Mouse (Mus musculus): ENCODE measurements around the gene Tarsl2.
A peak's percentile ranks its signal among the peaks of the same experiment; 100 is the strongest.

The Tarsl2 gene

DNA sequence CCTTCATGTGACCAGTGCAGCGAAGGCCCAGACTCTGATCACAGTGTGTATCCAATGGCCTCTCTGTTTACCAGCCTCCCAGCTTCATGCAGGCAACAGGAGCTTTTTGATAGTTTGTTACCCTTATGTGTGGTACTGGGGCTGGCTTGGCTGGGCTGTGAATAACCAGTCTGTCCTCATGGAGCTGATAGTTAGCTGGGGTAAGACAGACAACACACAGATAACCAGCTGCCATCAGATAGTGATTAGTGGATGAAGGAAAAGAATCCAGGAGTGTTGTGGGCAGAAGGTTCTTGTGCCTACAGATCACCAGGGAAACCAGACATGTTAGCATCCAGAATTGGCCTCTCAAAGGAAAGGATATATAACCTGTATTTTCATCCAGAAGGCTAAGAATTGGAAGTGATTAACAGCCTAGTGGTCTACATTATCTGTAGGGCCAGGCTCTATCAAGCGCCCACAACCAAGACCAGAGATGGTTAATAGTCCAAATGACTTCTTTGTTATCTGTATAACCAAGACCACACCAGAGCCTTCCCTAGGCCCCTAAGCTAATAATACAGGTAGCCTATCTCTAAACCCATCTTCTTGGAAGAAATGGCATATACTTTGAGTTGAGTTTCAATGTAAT, 12.9 kb downstream of the Tarsl2 start:
- DNase-seq: no peak

DNA sequence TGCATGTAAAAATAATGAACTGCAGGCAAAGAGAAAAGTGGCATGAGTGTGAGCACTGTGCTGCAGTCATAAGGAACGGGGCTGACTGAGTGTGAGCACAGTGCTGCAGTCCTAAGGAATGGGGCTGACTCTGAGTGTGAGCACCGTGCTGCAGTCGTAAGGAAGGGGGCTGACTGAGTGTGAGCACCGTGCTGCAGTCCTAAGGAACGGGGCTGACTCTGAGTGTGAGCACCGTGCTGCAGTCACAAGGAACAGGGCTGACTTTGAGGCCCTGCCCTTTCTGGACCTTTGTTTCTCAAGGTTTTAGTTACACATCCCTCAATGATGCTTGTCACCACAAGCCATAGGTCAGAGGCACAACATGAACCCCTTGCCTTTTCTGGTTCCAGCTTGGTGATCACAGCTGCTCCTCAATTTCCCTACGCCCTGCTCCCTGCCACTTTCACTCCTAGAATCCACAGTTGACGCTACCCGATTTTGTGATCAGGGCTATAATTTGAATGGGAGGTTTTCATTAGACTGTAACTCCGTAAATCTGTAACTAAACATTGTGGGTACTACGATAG, 18.6 kb downstream of the Tarsl2 start:
- no peak for DNase-seq

GRCm38 (mm10) chr7:65663886-65664285, 19.2 kb downstream of the Tarsl2 start:
- no peak for DNase-seq

GRCm38 (mm10) chr7:65667491-65667890, 22.8 kb downstream of the Tarsl2 start:
- DNase-seq: no peak

DNA sequence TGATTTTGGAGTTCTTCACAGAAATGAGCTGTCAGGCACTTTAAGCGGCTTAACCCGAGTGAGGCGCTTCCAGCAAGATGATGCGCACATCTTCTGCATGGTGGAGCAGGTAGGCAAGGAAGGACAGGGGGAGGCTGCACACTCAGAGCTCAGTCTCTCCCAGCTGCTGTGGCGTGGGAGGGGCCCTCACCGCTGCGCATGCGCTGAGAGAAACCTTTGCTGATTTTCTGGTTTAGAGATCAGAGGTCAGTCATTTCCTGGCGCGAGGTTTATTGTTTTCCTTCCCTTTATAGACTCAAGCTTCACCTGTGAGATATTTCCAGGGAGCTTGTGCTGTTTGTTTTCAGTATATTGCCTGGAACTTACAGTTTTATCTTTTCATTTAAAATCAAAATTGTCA, 33.4 kb downstream of the Tarsl2 start:
- DNase-seq: no peak

DNA sequence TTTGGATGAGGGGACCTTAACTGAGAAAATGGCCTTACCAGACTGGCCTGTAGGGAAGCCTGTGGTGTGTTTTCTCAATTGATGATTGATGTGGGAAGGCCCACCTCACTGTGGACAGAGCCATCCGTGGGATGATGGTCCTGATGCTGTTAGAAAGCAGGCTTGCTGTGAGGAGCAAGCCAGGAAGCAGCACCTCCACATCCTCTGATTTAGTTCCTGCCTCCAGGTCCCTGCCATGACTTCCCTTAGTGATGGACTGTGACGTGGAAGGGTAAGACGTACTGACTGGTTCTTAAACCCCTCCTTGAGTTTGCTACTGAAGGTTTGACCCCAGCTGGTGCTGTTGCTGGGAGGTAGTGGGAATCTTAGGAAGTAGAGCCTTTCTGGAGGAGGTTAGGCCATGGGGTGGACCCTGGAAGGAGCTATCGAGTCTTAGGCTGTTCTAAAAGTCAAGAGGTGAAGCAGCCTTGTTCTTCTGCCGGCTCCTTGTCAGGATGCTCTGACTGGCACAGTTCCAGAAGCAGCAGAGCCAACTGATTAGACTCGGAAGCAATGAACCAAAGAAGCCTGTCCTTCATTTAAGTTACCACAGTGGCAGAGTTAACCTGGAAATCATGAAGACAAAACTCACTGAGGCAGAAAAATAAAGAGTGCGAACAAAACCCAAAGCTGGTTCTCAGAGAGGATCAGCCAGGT, 34.4 kb downstream of the Tarsl2 start:
- DNase-seq: no peak

- no peak for DNase-seq
Measured at GRCm38 (mm10) chr7:65681166-65681565, 36.5 kb downstream of the Tarsl2 start.

DNA sequence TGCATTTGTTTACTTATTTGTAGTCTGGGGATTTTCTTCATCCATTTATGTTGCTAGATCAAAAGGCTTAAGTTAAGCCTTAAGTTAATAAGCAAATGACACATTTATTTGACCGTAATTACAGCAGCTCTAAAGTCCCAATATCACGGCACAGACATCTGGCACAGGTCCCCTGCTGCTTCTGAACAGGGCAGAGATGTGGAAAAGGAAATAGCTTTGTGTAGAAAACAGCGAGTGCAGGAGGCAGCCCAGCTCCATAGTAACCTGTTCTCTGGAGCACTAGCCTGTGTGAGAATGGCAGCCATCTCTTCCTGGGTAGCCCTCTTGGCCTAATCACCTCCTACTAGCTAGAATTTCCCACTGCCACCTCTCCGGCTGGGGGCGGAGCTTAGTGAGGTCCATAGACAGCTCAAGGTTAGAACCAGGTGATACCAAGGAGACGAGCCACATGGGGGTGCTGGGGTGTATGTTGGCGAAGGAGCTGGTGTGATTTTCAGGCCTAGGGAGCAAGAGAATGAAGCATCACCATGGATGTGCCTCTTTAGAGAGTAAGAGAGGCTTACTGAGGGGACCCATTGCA, 39.6 kb downstream of the Tarsl2 start:
- DNase-seq: no peak

- no peak for DNase-seq
Measured at GRCm38 (mm10) chr7:65686664-65687063, 42.0 kb downstream of the Tarsl2 start.

GRCm38 (mm10) chr7:65690869-65691268, 46.2 kb downstream of the Tarsl2 start, which contains the start of gene Tm2d3:
TSS of gene Tm2d3 (plus strand) at chr7:65691169.
- DNase-seq: no peak

- DNase-seq: no peak
Measured at GRCm38 (mm10) chr7:65691929-65692605, 47.4 kb downstream of the Tarsl2 start.

GRCm38 (mm10) chr7:65692883-65693282, 48.2 kb downstream of the Tarsl2 start:
- DNase-seq: peak in 1 of 2 experiments; percentile 12

DNA sequence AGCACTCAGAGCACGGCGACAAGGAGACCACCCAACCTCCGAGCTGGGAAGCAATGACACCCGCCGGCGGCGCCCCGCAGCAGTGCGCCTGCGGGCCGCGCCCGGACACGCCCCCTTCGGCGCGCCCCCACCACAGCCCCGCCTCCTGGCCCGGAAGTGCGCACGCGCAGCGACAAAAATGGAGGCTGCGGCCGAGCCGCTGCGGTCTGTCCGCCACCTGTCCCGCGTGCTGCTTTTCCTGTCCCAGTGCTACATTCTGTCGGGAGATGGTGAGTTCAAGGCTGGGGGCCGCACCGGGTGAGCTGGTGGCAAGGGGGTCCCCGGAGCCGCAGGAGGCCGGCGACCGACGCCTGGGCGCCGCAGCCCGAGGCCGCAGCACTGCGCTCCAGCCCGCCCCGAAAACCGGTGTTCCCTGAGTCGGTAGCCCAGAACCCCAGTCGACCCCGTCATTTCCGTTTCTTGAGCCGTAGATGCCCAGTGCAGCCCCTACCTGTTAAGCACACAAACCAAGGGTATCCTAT, 48.7 kb downstream of the Tarsl2 start:
- peak; percentile 76 to 77 for DNase-seq

DNA sequence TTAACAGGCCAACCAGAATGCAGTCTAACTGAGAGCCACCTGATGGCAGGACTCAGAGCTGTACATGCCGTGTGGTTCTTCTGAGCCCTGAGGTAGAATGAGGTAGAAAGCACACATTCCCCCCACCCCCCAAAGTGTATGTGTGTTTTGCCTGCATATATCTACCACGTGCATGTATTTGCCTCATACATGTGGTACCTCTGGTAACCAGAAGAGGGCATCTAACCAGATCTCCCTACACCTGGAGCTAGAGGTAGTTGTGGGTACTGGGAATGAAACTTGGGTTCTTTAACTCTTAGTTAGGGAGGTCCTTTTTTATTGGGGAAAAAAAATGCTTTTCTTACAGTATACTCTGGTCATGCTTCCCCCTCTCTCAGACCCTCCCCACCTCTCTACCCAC, 51.8 kb downstream of the Tarsl2 start:
- no peak for DNase-seq

GRCm38 (mm10) chr7:65702076-65702475, 57.4 kb downstream of the Tarsl2 start:
- DNase-seq: no peak

DNA sequence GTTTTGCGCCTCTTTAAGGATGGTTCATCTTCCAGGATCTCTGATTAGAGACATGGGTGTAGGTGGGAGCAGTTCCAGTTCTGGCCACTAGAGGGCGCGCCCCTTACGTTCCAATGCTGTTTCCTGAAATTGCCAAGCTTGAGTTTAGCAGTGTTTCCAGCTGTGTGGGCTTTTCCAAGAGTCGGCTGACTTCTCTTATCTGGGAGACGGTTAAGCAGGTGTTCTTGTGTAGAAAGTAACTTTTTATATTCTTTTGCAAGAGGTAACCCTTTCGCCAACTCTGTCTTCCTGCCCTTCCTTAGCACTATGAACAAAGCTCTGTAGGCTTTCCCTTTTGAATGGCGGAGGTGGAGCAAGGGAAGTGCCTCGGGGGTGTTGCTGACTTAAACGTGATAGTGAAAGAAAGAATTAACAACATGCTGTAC, 60.1 kb downstream of the Tarsl2 start:
- DNase-seq: peak; percentile 13 to 21

GRCm38 (mm10) chr7:65708506-65708905, 63.8 kb downstream of the Tarsl2 start:
- DNase-seq: no peak

- no peak for DNase-seq
Measured at GRCm38 (mm10) chr7:65710301-65710700, 65.6 kb downstream of the Tarsl2 start.

- no peak for DNase-seq
Measured at GRCm38 (mm10) chr7:65713782-65714181, 69.1 kb downstream of the Tarsl2 start.

- no peak for DNase-seq
Measured at GRCm38 (mm10) chr7:65714304-65714703, 69.6 kb downstream of the Tarsl2 start.

DNA sequence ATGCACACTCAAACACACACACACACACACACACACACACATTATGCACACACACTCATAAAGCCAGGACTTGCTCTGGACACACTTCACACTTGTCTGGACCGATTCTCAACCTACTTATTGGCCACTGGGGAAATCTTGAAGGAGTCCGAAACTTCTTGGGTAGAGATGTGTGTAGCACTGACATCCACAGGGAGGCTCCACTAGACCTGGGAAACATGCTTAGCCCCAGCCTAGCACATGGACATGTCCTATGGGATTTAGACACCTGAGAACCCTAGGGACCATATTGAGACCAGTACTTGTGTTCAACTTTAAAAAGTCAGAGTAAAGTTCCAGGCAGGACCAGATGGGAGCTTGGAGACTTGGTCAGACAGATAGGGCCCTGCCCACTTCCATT, 89.3 kb downstream of the Tarsl2 start:
- no peak for DNase-seq

GRCm38 (mm10) chr7:65735261-65735660, 90.6 kb downstream of the Tarsl2 start:
- no peak for DNase-seq
